Mouse (Mus musculus) CD4-positive helper T cell, adult 2 months (primary cell): ENCODE data around the gene D430042O09Rik.
A peak's percentile ranks its signal among the peaks of the same experiment; 100 is the strongest.

Experiments
- DNase-seq: peaks from one replicate; pipeline ENCODE4 v3.0.0-alpha.2; 2012; ENCODE audit warnings: low read depth, missing footprints, low spot score

The D430042O09Rik gene

GRCm38 (mm10) chr7:125740521-125740920 is 32.8 kb downstream of the D430042O09Rik start:
- DNase-seq: no peak

GRCm38 (mm10) chr7:125741271-125741703 is 33.6 kb downstream of the D430042O09Rik start:
- DNase-seq: no peak

GRCm38 (mm10) chr7:125744774-125745173 is 37.1 kb downstream of the D430042O09Rik start:
- DNase-seq: no peak

GRCm38 (mm10) chr7:125746621-125747315 is 39.1 kb downstream of the D430042O09Rik start:
- DNase-seq: no peak

GRCm38 (mm10) chr7:125747316-125747690 is 39.6 kb downstream of the D430042O09Rik start:
- no peak for DNase-seq

GRCm38 (mm10) chr7:125748186-125748585 is 40.5 kb downstream of the D430042O09Rik start:
- DNase-seq: no peak

- DNase-seq: no peak
These were observed 45.1 kb downstream of the D430042O09Rik start for GRCm38 (mm10) chr7:125752699-125753325.

GRCm38 (mm10) chr7:125753326-125753715 is 45.6 kb downstream of the D430042O09Rik start:
- no peak for DNase-seq

- no peak for DNase-seq
These were observed 49.1 kb downstream of the D430042O09Rik start for GRCm38 (mm10) chr7:125756806-125757205.

GRCm38 (mm10) chr7:125757896-125758623 is 50.4 kb downstream of the D430042O09Rik start:
- no peak for DNase-seq

- DNase-seq: no peak
These were observed 54.6 kb downstream of the D430042O09Rik start for GRCm38 (mm10) chr7:125762289-125762688.

GRCm38 (mm10) chr7:125762883-125763830 is 55.5 kb downstream of the D430042O09Rik start:
- no peak for DNase-seq

- no peak for DNase-seq
These were observed 56.7 kb downstream of the D430042O09Rik start for GRCm38 (mm10) chr7:125764373-125764772.

- DNase-seq: no peak
These were observed 59.5 kb downstream of the D430042O09Rik start for GRCm38 (mm10) chr7:125766976-125767831.

- DNase-seq: no peak
These were observed 65.4 kb downstream of the D430042O09Rik start for GRCm38 (mm10) chr7:125772961-125773571.

GRCm38 (mm10) chr7:125783206-125783605 is 75.5 kb downstream of the D430042O09Rik start:
- peak; percentile 8 for DNase-seq

- DNase-seq: no peak
These were observed 78.4 kb downstream of the D430042O09Rik start for GRCm38 (mm10) chr7:125786105-125786504.

GRCm38 (mm10) chr7:125787046-125787445 is 79.4 kb downstream of the D430042O09Rik start:
- no peak for DNase-seq

- no peak for DNase-seq
These were observed 82.4 kb downstream of the D430042O09Rik start for GRCm38 (mm10) chr7:125790039-125790438.

GRCm38 (mm10) chr7:125806571-125806970 is 98.9 kb downstream of the D430042O09Rik start:
- DNase-seq: no peak
